Mouse (Mus musculus) heart, embryonic 13.5 days (tissue): ENCODE measurements around the gene Caskin1. TPM values are rescaled to one million over a fixed set of nuclear protein-coding genes. Genes with fewer than 3 reads are reported as not detected.
A peak's percentile ranks its signal among the peaks of the same experiment; 100 is the strongest.
"Not testable (repeated sequence)": the region's sequence is repeated elsewhere in the genome, so short reads cannot be mapped to it uniquely, and the experiment has no call there.

Experiments
- ATAC-seq: fragments of 200-750 bp; cut with Nextera tagmentation; 2 replicates; pipeline ENCODE4 v1.8.0; 2017; ENCODE audit warnings: moderate TSS enrichment; ENCODE audit not compliant: insufficient number of reproducible peaks, low FRiP score, low TSS enrichment; ENCODE audit errors: extremely low read depth
- H3K27ac ChIP-seq: fragments of 300-500 bp; sonication (generic); replicated peaks from 2 replicates; pipeline ENCODE4 v1.5.1; 2015; ENCODE audit warnings: moderate library complexity, mild to moderate bottlenecking, inconsistent platforms
- H3K27me3 ChIP-seq: fragments of 300-500 bp; sonication (generic); replicated peaks from 2 replicates; pipeline ENCODE4 v1.6.1; 2015; ENCODE audit warnings: mild to moderate bottlenecking, inconsistent platforms
- H3K36me3 ChIP-seq: fragments of 300-500 bp; sonication (generic); 2 replicates; pipeline ENCODE4 v1.6.1; 2015; ENCODE audit warnings: mild to moderate bottlenecking, inconsistent platforms
- H3K4me1 ChIP-seq: fragments of 300-500 bp; sonication (generic); 2 replicates; pipeline ENCODE4 v1.6.1; 2015; ENCODE audit warnings: inconsistent platforms
- H3K4me2 ChIP-seq: fragments of 300-500 bp; sonication (generic); 2 replicates; pipeline ENCODE4 v1.6.1; 2015; ENCODE audit warnings: inconsistent platforms, mild to moderate bottlenecking, moderate library complexity
- H3K4me3 ChIP-seq: fragments of 300-500 bp; sonication (generic); 2 replicates; pipeline ENCODE4 v1.5.1; 2015; ENCODE audit warnings: moderate library complexity, mild to moderate bottlenecking, inconsistent platforms
- H3K9ac ChIP-seq: fragments of 300-500 bp; sonication (generic); 2 replicates; pipeline ENCODE4 v1.6.1; 2015; ENCODE audit warnings: inconsistent platforms, mild to moderate bottlenecking, moderate library complexity
- H3K9me3 ChIP-seq: fragments of 300-500 bp; sonication (generic); 2 replicates; pipeline ENCODE4 v1.6.1; 2016; ENCODE audit warnings: inconsistent platforms
- WGBS: fragments of 180-500 bp; shearing (Covaris S2); methylation state at CpG from one replicate; pipeline ENCODE4 v1.1.7; 2015; ENCODE audit warnings: mixed read lengths; 5-methylcytosine and 5-hydroxymethylcytosine counted together
- polyA plus RNA-seq: library from polyadenylated mRNA; unstranded; fragments of >200 nt; fragmentation: Nextera tagmentation; extraction: Ambion mirVana; gene quantifications from 2 replicates; pipeline ENCODE4 v1.2.1, GENCODE M21; 2015

Gene Caskin1
- polyA plus RNA-seq, 1 experiment from 2014 or later: 0.55 TPM

GRCm38 (mm10) chr17:24454756-24455522, 33.5 kb upstream of the Caskin1 start:
- 1% methylated on average over 67 of the region's 67 CpGs for WGBS

GRCm38 (mm10) chr17:24455523-24456206, 32.7 kb upstream of the Caskin1 start:
- not testable (repeated sequence) for H3K27me3 ChIP-seq, H3K9ac ChIP-seq, H3K9me3 ChIP-seq, ATAC-seq
- peak overlapping the region; percentile 87 for H3K4me3 ChIP-seq
- WGBS: 52% methylated on average over 10 of the region's 10 CpGs
- peaks cover 12% of the 10 kb centered on the region for H3K36me3 ChIP-seq
- peak overlapping the region; percentile 80 for H3K4me2 ChIP-seq
- peaks cover 20% of the 10 kb centered on the region for H3K4me1 ChIP-seq
- peak overlapping the region; percentile 73 for H3K27ac ChIP-seq

More at GRCm38 (mm10) chr17:24454756-24455522, 33.5 kb upstream of the Caskin1 start:
- Histone ChIP-seq H3K9me3 (no peaks in the 10 kb centered on the region), H3K4me2 (peak overlapping the region; percentile 80), H3K27me3 (no peaks in the 10 kb centered on the region), H3K4me3 (peak overlapping the region; percentile 87), H3K27ac (peak overlapping the region; percentile 97), H3K4me1 (peaks cover 20% of the 10 kb centered on the region), H3K9ac (peak overlapping the region; percentile 95), H3K36me3 (peaks cover 19% of the 10 kb centered on the region)
- peak; percentile 94 for ATAC-seq

GRCm38 (mm10) chr17:24461580-24461979, 26.8 kb upstream of the Caskin1 start:
- Histone ChIP-seq H3K27me3 (no peaks in the 10 kb centered on the region), H3K36me3 (no peaks in the 10 kb centered on the region), H3K9ac (no peak overlapping the region), H3K9me3 (no peaks in the 10 kb centered on the region), H3K4me3 (no peak overlapping the region), H3K4me1 (peaks cover 14% of the 10 kb centered on the region), H3K27ac (no peak overlapping the region), H3K4me2 (no peak overlapping the region)
- no peak for ATAC-seq
- WGBS: 69% methylated on average over 2 of the region's 2 CpGs

GRCm38 (mm10) chr17:24462932-24463331, 25.5 kb upstream of the Caskin1 start:
- Histone ChIP-seq H3K27me3 (no peaks in the 10 kb centered on the region), H3K9me3 (no peaks in the 10 kb centered on the region), H3K36me3 (no peaks in the 10 kb centered on the region), H3K9ac (0 out of 2 replicates have a peak overlapping the region, but pooled peaks have one; percentile 37), H3K27ac (peak overlapping the region; percentile 50; the same call in 1 of the 2 replicates), H3K4me2 (peak overlapping the region; percentile 20; the same call in 1 of the 2 replicates), H3K4me1 (peaks cover 14% of the 10 kb centered on the region), H3K4me3 (no peak overlapping the region)
- 50% methylated on average over 1 of the region's 1 CpGs for whole genome bisulfite sequencing
- no peak for ATAC-seq

GRCm38 (mm10) chr17:24463374-24464133, 24.8 kb upstream of the Caskin1 start:
- Histone ChIP-seq H3K9me3 (no peaks in the 10 kb centered on the region), H3K27ac (peak overlapping the region; percentile 16; the same call in 1 of the 2 replicates), H3K9ac (no peak overlapping the region), H3K4me3 (no peak overlapping the region), H3K4me1 (peaks cover 14% of the 10 kb centered on the region), H3K36me3 (no peaks in the 10 kb centered on the region), H3K27me3 (no peaks in the 10 kb centered on the region), H3K4me2 (peak overlapping the region; percentile 20; the same call in 1 of the 2 replicates)
- WGBS: 44% methylated on average over 6 of the region's 6 CpGs
- ATAC-seq: no peak

GRCm38 (mm10) chr17:24468636-24469246, 19.7 kb upstream of the Caskin1 start:
- Histone ChIP-seq H3K27me3 (no peaks in the 10 kb centered on the region), H3K4me2 (no peak overlapping the region), H3K4me3 (no peak overlapping the region), H3K4me1 (peaks cover 34% of the 10 kb centered on the region), H3K27ac (no peak overlapping the region), H3K36me3 (peaks cover 11% of the 10 kb centered on the region), H3K9ac (no peak overlapping the region), H3K9me3 (no peaks in the 10 kb centered on the region)
- no peak for ATAC-seq
- WGBS: 93% methylated on average over 5 of the region's 5 CpGs

- no peak for ATAC-seq
- WGBS: 17% methylated on average over 7 of the region's 7 CpGs
Measured at GRCm38 (mm10) chr17:24469336-24469909, 19.0 kb upstream of the Caskin1 start.

GRCm38 (mm10) chr17:24469910-24470602, 18.3 kb upstream of the Caskin1 start, which contains the start of the genes E4f1 and Pgp:
TSS of gene E4f1 (minus strand) at chr17:24470313.
TSS of gene Pgp (plus strand) at chr17:24470392.
- peak within 1 kb of the TSS; percentile 97 for H3K9ac ChIP-seq
- peaks cover 24% of the 10 kb centered on the region for H3K36me3 ChIP-seq
- H3K27me3 ChIP-seq: no peaks in the 10 kb centered on the region
- peak within 1 kb of the TSS; percentile 95 for H3K4me3 ChIP-seq
- H3K4me1 ChIP-seq: peaks cover 42% of the 10 kb centered on the region
- under 1% methylated on average over 73 of the region's 75 CpGs for WGBS
- peak within 1 kb of the TSS; percentile 89 for H3K27ac ChIP-seq
- peak; percentile 95 for ATAC-seq
- no peaks in the 10 kb centered on the region for H3K9me3 ChIP-seq
- H3K4me2 ChIP-seq: peak within 1 kb of the TSS; percentile 100

More at GRCm38 (mm10) chr17:24469336-24469909, 19.0 kb upstream of the Caskin1 start:
- peaks cover 18% of the 10 kb centered on the region for H3K36me3 ChIP-seq
- H3K4me3 ChIP-seq: peak overlapping the region; percentile 95
- H3K4me2 ChIP-seq: peak overlapping the region; percentile 100
- peak overlapping the region; percentile 89 for H3K27ac ChIP-seq
- peaks cover 40% of the 10 kb centered on the region for H3K4me1 ChIP-seq
- H3K9ac ChIP-seq: peak overlapping the region; percentile 97
- H3K27me3 ChIP-seq: no peaks in the 10 kb centered on the region
- no peaks in the 10 kb centered on the region for H3K9me3 ChIP-seq

- H3K4me2 ChIP-seq: peak overlapping the region; percentile 100
- ATAC-seq: peak; percentile 11; the same call in 1 of the 2 replicates
Measured at GRCm38 (mm10) chr17:24470701-24471527, 17.5 kb upstream of the Caskin1 start.

More at GRCm38 (mm10) chr17:24470701-24471527, 17.5 kb upstream of the Caskin1 start:
- Histone ChIP-seq H3K9me3 (no peaks in the 10 kb centered on the region), H3K4me1 (peaks cover 42% of the 10 kb centered on the region), H3K27me3 (no peaks in the 10 kb centered on the region), H3K9ac (peak overlapping the region; percentile 97), H3K4me3 (peak overlapping the region; percentile 95), H3K36me3 (peaks cover 33% of the 10 kb centered on the region), H3K27ac (peak overlapping the region; percentile 89)
- WGBS: under 1% methylated on average over 68 of the region's 68 CpGs
